Mouse (Mus musculus) spleen, postnatal 4 days (tissue): ENCODE data around the gene Ensa.
A peak's percentile ranks its signal among the peaks of the same experiment; 100 is the strongest.
"Not testable (repeated sequence)": the region's sequence is repeated elsewhere in the genome, so short reads cannot be mapped to it uniquely, and the experiment has no call there.

ENCODE experiments used
- DNase-seq, 2 experiments: peaks; one replicate each; pipeline ENCODE4 v3.0.0; 2022; ENCODE audit warnings: low spot score in 2 of 2

Gene Ensa

GRCm38 (mm10) chr3:95643097-95643496 lies 18.3 kb downstream of the Ensa start:
- DNase-seq, result no peak

GRCm38 (mm10) chr3:95645313-95646235 lies 20.8 kb downstream of the Ensa start:
- DNase-seq, result peak; percentile 74 to 84

- no peak for DNase-seq
Measured at GRCm38 (mm10) chr3:95648016-95648415, 23.2 kb downstream of the Ensa start.

GRCm38 (mm10) chr3:95650276-95651032 lies 25.7 kb downstream of the Ensa start:
- no peak for DNase-seq

GRCm38 (mm10) chr3:95651033-95651373 lies 26.2 kb downstream of the Ensa start:
- no peak for DNase-seq

GRCm38 (mm10) chr3:95651391-95652203 lies 26.8 kb downstream of the Ensa start:
- no peak for DNase-seq

DNA sequence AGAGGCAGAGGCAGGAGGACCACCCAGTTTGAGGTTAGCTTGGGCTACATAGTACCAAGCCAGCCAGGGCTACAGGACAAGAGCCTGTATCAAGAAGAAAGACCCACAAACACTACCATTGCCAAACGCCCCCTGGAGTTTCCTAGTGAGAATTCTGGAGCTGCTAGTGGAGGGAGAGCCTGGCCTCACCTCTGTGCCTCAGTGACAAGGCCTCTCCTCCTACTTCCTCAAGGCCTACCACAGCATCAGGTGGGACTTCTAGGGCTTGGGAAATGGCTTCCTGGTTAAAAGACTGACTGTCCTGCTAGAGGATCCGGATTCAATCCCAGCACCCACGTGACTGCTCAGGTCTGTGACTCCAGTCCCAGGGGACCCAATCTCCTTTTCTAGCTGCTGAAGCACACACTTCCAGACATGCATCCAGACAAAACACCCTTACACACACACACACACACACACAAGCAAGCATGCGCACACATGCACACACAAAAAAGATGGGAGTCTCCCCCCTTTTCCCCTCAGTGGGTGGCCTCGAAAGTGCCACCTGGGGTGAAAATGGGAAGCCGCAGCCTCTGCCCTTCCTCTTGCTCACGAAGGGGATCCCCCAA lies 27.5 kb downstream of the Ensa start:
- peak in 1 of 2 experiments; percentile 52 for DNase-seq

GRCm38 (mm10) chr3:95652871-95653270 lies 28.1 kb downstream of the Ensa start:
- DNase-seq, result no peak

DNA sequence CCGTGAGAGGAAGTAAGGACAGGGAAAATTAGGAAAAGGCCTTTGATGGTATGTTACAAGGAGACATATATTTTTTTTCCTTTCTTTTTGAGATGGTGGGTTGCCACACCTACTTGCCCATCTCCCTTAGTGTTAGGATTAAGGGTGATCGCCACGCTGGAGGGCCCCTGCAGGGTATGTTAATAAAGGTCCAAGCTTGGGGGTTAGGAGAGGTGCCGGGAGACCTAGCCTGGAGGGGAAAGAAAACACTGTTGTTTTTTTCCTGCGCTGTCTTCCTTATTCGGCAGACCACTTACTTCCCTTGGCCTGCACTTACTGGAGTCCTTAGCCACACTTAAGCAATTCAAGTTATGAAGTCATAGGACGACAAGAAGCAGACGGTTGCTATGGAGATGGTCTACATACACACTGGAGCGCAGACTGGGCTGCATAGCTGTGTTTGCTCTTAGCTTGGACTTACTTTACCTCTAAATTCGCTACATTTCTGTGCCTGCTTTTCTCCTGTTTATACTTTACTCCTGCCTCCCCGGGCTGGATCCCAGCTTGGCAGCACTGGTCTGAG lies 28.8 kb downstream of the Ensa start:
- DNase-seq, result no peak

GRCm38 (mm10) chr3:95654371-95654770 lies 29.6 kb downstream of the Ensa start:
- not testable (repeated sequence) for DNase-seq

DNA sequence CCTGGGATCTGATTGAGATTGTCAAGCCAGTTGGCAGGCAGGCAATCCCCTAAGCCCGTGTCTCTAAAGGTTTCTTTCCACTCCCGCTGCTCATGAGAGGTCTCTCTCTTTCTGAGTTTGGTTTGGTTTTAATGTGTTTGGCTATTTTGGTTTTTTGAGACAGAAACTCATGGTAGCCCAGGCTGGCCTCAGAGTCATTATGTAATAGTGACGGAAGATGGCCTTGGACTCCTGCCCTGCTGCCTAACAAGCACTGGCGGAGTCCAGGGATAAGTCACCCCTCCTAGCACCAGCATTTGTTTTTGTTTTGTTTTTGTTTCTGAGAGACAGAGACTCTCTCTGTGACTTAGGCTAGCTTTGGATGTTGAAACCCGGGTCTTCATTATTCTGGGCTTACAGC lies 30.6 kb downstream of the Ensa start:
- DNase-seq, result no peak

GRCm38 (mm10) chr3:95657108-95657507 lies 32.3 kb downstream of the Ensa start:
- no peak for DNase-seq

GRCm38 (mm10) chr3:95657711-95658110 lies 32.9 kb downstream of the Ensa start:
- no peak for DNase-seq

GRCm38 (mm10) chr3:95658236-95658867 lies 33.6 kb downstream of the Ensa start, which contains the start of gene Mcl1:
Mcl1 (plus strand) TSS chr3:95658788.
- peak; percentile 94 to 98 for DNase-seq

DNA sequence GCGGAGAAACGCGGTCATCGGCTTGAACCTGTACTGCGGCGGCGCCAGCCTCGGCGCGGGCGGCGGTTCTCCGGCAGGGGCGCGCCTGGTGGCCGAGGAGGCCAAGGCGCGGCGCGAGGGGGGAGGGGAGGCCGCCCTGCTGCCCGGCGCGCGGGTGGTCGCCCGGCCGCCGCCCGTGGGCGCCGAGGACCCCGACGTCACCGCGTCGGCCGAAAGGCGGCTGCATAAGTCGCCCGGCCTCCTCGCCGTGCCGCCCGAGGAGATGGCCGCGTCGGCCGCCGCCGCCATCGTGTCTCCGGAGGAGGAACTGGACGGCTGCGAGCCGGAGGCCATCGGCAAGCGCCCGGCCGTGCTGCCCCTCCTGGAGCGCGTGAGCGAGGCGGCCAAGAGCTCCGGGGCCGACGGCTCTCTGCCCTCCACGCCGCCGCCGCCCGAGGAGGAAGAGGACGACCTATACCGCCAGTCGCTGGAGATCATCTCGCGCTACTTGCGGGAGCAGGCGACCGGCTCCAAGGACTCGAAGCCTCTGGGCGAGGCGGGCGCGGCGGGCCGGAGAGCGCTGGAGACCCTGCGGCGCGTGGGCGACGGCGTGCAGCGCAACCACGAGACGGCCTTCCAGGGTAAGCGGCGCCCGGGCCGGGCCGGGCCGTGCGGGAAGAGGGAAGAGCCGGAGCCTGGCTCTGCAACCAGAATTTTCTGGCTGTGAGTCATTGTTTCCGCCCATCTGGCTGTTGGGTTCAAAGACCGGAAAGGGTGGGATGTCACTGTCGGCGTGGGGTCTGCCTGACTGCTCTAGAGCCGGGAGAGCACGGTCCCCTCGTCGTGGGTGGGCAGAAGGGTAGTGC lies 34.3 kb downstream of the Ensa start:
- peak; percentile 60 to 87 for DNase-seq

GRCm38 (mm10) chr3:95659948-95660347 lies 35.2 kb downstream of the Ensa start:
- no peak for DNase-seq

DNA sequence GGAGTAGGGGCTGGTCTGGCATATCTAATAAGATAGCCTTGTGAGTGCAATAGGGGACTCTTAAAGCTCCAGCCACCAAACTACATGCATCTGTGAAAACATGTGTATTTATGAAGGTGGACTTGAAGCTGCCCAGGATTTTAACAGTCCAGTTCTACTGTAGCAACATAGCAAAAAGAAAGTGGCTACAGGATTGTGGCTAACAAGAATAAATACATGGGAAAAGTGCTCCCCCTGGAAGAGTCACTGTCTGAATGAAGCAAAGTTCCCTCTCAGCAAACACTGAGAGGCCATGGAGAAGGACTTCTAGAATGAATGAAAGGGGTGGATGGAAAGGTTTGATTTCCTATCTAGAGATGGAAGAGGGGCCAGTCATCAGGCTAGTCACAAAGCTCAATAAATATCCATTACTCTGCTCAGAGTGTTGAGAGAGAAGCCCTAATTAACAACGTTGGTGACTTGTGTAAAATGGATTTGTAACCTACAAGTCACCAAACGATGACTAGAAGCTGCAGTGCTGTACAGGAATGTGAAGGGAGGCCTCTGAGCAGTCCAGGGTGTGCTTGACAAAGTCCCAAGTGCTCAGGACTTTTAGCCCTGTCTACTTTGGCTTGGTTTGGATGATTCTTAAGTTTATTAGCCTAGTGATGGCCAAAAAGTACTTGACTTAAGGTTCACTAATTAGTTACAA lies 36.1 kb downstream of the Ensa start:
- no peak for DNase-seq

GRCm38 (mm10) chr3:95661945-95662715 lies 37.3 kb downstream of the Ensa start:
- no peak for DNase-seq
